Mouse (Mus musculus) heart, postnatal 14 days (tissue): ENCODE measurements at regions not wholly inside any gene's neighbourhood (a gene's known extent, or its start where the extent isn't known, plus 50 kb on each side); places are given as distances from the start of the nearest gene placed in this dataset.

Experiments
- DNase-seq, 2 experiments: peaks; one replicate each; pipeline ENCODE4 v3.0.0; 2021 to 2022
- intact Hi-C: fragments of 180-260 bp; cut with DNase I; formaldehyde crosslinking; loops from one replicate; pipeline ENCODE4 v1.15.1; 2025

GRCm38 (mm10) chr15:50246418-50247186 is 3638.1 kb upstream of the Gm7489 start:
- intact Hi-C loops = no loop called here

DNA sequence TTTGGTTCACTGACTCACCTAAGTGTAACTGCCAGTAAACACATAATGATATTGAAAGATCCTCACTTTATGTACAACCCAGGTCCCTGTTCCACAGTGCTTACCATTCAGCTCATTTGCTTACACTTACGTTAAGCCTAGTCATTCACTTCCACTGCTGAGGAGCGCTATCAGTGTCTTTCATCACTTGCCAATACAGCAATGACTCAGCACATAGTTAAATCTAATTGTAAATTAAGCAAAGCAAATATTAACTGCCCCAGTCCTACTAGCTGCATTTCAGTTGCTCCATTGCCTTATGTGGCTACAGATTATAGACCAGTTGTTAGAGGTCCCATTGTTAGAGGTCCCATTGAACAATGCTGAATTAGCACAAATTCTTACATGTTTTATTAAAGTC is 3624.6 kb upstream of the Gm7489 start:
- no peak for DNase-seq
- intact Hi-C loops = no loop called here

More at GRCm38 (mm10) chr15:50246418-50247186, 3638.1 kb upstream of the Gm7489 start:
- peak; percentile 6 to 25 for DNase-seq

GRCm38 (mm10) chr15:50261245-50261872 is 3623.3 kb upstream of the Gm7489 start:
- intact Hi-C loops = no loop called here

GRCm38 (mm10) chr15:50267542-50267941 is 3617.2 kb upstream of the Gm7489 start:
- intact Hi-C loops = no loop called here
- no peak for DNase-seq

More at GRCm38 (mm10) chr15:50261245-50261872, 3623.3 kb upstream of the Gm7489 start:
- DNase-seq = peak; percentile 35 to 68

DNA sequence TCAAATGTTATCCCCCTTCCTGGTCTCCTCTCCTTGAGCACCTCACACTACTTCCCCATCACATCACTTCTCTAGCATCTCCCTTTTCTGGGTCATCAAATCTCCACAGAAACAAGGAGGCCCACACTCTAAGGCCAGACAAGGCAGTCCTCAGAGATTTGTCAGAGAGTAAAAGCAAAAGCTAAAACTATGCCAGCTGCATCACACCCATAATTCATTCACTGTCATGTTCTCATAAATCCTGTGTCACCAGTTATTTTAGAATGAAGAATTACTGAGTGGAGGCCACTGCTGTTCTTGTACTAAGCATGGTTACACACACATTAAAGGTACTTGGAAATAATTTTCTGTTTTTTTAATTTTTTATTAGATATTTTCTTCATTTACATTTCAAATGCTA is 3613.1 kb upstream of the Gm7489 start:
- intact Hi-C loops = no loop called here
- DNase-seq = no peak

DNA sequence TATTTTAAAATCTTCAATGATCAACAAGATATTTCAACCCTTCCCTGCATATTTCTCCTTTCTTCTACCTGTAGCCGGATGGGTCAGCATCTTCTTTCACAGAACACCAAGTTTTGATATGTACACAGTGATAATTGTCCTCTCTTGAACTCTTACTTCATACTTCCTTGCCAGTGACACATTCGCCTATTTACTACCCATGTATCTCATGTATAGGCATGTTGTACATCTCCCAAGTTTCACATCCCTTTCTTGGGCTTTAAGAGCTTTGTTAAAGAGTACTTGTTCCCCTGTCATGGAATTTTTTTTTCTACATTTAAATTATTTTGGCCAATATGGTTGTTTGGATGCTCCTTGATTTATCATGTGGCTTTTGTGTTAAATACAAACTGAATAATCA is 3602.1 kb upstream of the Gm7489 start:
- DNase-seq = no peak
- intact Hi-C loops = no loop called here

DNA sequence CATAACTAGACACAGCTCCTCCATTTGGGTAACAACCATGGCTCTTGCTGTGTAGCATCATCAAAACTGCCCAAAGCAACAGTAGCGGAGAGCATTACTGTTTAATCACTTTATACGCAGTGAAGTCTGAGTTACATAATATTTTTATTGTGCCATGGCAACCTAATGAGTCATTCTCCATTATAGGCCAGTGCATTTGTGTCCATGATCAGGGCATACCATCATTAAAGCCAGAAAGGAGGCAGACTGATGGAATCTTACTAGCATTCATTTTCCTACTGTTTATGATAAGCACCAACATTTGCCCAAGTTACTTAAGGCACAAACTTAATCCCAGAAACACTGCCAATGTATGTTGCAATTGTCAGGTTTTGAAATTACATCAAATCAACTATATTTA is 3601.2 kb upstream of the Gm7489 start:
- intact Hi-C loops = no loop called here
- DNase-seq = no peak

GRCm38 (mm10) chr15:50301831-50302230 is 3582.9 kb upstream of the Gm7489 start:
- intact Hi-C loops = no loop called here
- no peak for DNase-seq

- intact Hi-C loops = no loop called here
- no peak for DNase-seq
Observed at GRCm38 (mm10) chr15:50304085-50304484, 3580.6 kb upstream of the Gm7489 start.

DNA sequence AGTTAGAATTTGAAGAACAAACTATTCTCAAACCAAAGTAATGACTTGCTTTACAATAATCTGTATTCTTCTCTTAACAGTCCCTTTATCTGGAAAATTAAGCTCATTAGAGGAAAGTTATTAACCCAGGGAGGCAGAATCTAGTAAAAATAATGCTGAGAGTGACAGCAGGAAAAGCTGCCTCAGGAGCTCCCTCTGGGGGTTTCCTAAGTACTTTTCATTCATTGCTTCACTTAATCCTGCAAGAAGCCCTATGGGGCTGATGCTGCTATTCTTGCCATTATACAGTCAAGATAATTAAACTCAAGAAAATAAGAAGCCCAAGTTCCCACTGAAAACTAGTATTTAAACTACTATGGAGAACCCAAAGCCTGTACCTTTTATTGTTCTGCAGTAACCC is 3563.9 kb upstream of the Gm7489 start:
- no peak for DNase-seq
- intact Hi-C loops = no loop called here

- DNase-seq = no peak
- intact Hi-C loops = no loop called here
Observed at GRCm38 (mm10) chr15:50345536-50345935, 3539.2 kb upstream of the Gm7489 start.

GRCm38 (mm10) chr15:50346953-50347352 is 3537.8 kb upstream of the Gm7489 start:
- intact Hi-C loops = no loop called here

DNA sequence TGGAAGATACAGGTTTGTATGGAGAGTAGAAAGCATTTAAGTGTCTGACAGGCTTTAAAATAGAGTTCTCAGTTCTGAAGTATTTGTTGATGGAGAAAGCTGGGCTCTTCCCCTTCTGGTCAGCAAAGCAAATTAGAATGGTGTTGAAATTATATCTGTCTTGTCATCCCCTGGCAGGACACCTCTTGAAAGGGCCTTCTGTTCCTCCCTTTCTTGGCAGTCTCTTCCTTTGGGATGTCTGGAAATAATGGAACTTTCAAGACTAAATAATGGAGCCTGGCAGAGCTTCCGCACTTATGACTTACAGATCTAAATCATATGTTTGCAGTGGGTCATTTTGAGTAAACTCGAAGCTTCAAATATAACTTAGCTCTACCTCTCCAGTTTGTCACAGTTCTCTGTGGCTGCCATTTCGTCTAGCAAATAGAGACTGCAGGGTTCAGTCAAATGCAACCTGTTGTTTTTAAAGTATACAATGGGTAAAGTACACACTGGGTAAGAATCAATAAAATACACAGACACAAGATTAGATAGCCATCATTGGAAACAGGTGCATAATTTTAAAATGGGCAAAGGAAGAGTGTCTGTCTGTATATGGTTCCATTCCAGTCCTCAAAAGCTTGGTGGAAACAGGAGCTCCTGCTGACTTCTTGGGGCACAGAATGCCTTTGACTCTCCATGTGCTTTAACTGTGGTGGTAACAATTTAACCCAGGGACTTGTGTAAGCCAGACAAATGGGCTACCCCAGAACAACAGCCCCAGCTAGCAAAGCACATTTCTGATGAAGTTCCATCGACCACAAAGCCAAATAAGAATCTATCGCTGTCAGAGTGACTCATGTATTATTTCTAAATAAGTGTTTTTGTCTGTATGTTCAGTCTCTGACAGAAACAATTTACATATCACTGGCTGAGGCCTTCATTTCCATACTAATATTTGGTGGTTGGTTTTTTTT is 3524.4 kb upstream of the Gm7489 start:
- DNase-seq = no peak
- intact Hi-C loops = no loop called here

More at GRCm38 (mm10) chr15:50346953-50347352, 3537.8 kb upstream of the Gm7489 start:
- no peak for DNase-seq

DNA sequence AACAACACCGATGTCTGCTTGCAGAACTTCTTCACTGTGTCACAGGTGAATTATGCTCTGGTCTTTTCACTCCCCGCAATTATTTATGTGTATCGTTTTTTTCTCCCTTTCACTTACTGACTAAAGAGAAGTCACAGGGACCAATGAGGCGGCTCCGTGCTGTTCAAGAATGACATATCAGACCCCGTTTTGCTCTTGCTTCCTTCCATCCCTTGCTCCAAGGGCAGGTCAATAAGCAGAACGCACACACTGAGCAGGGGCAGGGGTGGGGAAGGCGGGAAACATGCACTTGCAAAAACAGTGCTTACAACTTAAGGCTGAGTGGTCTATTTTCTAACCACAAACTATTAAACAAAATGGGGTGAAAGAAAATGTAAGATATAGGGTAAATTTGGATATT is 3523.4 kb upstream of the Gm7489 start:
- DNase-seq = no peak
- intact Hi-C loops = no loop called here

DNA sequence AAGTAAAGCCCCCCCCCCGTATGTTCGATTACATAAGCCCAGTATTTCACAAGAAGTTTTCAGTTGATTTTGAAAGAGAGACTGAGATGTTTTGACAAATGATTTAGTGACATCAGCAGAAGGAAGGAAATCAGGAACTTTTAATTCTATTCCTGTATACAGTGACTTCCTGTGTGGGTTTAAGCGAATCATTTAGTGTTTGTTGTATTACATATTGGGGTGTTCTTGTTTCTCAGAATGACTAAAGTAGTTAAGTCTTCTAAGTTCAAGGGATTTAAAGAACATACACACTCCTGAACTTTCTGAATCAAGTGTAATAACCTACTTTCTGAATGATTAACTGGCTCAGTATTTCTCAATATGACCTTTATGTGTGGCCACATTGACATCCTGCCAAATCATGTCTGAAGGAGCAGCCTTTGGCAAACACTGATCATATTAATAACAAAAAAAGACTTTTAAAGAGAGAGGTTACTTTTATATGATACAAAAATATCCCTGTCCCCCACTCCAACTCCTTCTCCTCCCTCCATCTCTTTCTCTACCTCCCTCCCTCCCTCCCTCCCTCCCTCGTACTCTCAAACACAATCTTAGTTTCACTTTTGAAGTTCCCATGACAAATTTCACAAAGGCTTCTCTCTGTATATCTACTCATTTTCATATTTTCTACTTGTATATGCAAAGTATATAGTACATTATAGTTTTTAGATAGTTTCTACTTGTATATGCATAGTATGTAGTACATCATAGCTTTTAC is 3522.8 kb upstream of the Gm7489 start:
- intact Hi-C loops = no loop called here
- DNase-seq = no peak

DNA sequence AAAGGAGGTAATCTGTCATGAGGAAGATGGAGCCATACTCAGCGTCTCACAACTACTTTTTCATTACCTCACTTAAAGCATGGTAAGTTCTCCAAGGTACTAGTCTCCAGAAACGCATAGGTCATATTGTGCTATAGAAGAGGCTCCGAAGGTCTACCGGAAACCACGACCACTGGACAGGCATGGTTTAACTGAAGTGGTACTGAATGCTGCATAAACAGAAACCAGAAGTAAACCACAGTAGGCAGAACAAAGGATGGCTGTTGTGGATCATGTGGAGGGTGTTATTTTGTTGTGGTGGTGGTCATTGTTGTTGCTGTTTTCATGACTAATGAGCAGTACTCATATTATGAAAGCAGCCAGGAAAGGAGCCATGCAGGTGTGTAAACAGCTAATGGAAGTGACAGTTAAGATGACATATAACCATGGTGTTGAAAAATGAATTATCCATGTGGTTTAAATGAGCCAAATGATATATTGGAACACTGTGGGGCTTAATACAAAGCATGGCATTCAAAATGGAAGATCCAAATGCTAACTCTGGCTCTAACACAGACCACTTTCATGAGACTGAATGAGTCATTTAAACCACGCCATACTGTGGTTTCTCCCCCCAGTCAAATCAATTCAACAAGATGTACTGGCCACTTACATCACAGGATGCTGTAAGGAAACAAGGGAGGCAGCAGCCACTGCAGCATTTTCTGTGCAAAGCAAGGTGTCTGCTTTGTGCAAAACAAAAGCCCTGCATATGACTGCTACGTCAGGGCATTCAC is 3484.5 kb upstream of the Gm7489 start:
- intact Hi-C loops = no loop called here
- DNase-seq = no peak

- no peak for DNase-seq
- intact Hi-C loops = no loop called here
Observed at GRCm38 (mm10) chr15:50401386-50401785, 3483.3 kb upstream of the Gm7489 start.

GRCm38 (mm10) chr15:50402551-50402950 is 3482.2 kb upstream of the Gm7489 start:
- DNase-seq = no peak
- intact Hi-C loops = no loop called here

DNA sequence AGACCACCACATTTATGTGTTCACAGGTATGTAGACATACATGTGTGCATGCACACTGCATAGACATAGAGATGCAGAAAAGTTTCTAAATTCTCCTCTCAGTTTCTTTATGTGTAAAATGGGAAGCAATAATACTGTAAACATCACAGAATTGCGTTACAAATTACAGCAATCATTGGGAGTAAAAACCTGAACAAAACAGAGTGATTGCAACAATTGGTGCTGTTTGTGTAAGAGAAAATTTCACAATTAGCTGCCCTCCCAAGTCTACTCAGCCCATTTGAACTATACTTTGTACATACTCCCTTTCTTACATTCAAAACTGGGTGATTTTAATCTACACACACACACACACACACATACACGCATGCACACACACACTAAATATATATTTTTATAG is 3480.8 kb upstream of the Gm7489 start:
- intact Hi-C loops = no loop called here
- no peak for DNase-seq

GRCm38 (mm10) chr15:50408985-50409384 is 3475.7 kb upstream of the Gm7489 start:
- DNase-seq = no peak
- intact Hi-C loops = no loop called here
